Mouse (Mus musculus): ENCODE data around the gene Ces5a.
A peak's percentile ranks its signal among the peaks of the same experiment; 100 is the strongest.
"Not testable (repeated sequence)": the region's sequence is repeated elsewhere in the genome, so short reads cannot be mapped to it uniquely, and the experiment has no call there.

Gene Ces5a

DNA sequence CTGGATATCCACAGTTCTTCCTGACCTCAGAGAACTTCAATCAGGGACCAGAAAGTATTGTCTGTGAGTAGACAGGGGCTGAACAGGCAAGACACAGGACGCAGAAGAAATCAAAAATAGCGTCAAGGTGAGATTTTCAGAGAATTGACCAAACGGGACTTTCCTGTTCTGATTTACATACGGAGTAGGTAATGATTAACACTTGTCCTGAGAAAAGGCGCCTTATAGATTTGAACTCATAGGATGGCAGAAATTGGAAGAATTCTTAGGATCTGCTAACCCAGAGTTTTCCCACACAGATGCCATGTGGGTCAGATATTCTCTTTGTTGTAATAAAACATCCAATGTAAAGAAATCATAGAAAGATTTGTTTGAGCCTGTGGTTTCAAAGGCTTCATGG is at the start of gene Ces5a:
Gene Ces5a, minus strand, starts transcription at position 101 of the 400 bp plus-strand sequence.
- no peak for DNase-seq (ENCODE audit: low read depth)

- no peak for DNase-seq (ENCODE audit: low read depth)
These were observed 37.2 kb upstream of the Ces5a start for GRCm38 (mm10) chr8:93572841-93573240.

- no peak for DNase-seq (ENCODE audit: low read depth)
These were observed 36.5 kb upstream of the Ces5a start for GRCm38 (mm10) chr8:93572095-93572501.

DNA sequence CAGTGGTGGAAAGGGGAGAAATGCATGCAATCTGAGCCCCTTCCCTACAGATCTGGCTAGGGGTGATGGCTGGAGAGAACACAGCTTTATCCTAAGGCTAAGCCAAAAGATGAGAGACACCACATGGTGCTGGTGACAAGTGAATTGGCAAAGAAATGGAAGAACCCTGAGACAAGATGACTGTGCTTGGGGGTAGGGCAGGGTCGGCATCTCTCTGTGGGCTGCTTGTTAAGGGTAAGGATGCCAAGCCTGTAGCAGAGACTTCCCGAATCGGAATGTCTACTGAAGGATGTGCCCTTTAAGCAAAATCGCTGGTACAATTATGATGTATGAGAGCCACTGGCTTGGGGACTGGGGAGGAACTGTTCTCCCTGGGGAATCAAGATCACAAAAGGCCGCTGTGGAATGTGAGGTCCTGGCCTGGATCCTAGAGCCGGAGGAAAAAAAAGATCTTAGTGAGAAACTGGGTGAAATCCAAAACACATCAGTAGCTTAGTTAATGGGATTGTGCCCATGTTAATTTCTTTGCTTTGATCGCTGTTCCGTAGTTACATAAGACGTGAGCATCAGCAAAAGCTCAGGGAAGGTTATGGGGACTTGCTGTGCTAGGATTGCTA is 35.8 kb upstream of the Ces5a start:
- no peak for DNase-seq (ENCODE audit: low read depth)

- DNase-seq (ENCODE audit: low read depth): no peak
These were observed 34.5 kb upstream of the Ces5a start for GRCm38 (mm10) chr8:93570186-93570530.

DNA sequence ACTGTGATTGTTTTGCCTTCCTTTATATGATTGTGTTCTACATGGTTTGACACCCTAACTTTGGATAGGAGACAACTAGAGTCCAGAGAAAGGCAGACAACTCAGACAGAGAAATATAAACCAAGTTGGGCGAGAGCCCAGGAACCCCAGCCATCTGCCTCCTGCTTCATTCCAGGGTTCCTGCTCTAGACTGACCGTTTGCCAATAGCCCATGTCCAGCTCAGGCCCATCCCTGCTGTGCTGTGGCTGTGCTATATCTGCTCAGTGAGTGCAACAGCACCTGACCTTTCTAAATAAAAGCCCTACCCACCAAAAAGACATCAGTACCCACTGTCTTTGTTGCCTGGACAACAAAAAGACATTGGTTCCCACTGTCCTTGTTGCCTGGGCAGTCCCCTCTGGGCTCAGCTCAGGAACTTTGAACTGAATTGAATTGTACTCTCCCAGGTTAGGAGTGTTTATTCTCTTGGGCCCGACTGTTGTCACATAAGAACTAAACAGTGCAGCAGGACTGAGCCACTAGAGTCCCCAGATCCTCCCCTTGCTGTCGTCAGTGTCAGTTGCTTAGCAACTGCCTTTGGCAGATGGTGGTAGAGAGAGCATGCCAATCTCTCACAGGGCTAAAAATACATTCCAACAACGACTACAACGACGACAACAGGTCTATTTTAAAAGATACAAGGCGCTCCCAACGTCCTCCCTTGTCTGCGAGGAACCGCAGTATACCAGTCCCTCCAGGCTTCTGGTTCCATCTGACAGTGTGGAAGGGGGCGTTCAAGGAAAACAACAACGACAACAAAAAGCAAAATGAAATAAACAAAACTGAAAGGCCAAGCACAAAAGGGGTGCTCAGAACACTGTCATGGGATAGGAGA is 33.9 kb upstream of the Ces5a start:
- DNase-seq (ENCODE audit: low read depth): no peak

- no peak for DNase-seq (ENCODE audit: low read depth)
These were observed 33.0 kb upstream of the Ces5a start for GRCm38 (mm10) chr8:93568666-93569065.

- no peak for DNase-seq (ENCODE audit: low read depth)
These were observed 31.5 kb upstream of the Ces5a start for GRCm38 (mm10) chr8:93567086-93567485.

GRCm38 (mm10) chr8:93564634-93565033 is 29.0 kb upstream of the Ces5a start:
- DNase-seq (ENCODE audit: low read depth): no peak

- DNase-seq (ENCODE audit: low read depth): no peak
These were observed 27.9 kb upstream of the Ces5a start for GRCm38 (mm10) chr8:93563551-93563950.

DNA sequence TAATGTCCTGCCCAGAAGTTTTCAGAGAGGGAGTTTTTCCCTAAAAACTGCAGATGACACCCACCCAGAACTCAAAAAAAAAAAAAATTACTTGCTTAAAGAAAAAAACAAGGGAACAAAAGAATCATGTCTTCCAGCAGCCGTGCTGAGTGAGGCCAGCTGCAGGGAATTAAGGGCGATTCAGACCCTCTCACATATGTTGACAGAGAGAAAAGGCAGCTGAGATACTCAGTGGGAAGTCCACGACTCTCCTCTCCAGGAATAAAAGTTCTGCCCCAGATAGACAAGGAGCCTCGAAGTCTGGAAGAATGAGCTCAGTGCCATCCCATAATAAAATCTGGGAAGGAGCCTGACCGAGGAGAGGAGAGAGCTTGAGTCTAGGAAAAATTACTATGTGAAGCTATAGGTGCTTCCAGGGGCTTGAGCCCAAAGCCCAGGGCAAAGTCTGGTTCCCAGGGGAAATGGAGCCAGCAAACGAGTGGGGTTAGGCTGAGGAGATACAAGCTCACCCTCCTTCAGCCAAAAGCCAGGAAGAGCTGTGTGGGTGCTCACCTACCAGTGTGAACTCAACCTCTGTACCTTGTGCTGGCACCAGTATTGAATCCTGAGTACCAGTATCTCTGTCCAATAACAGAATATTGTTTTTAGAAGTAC is 27.1 kb upstream of the Ces5a start:
- no peak for DNase-seq (ENCODE audit: low read depth)

GRCm38 (mm10) chr8:93561271-93561670 is 25.6 kb upstream of the Ces5a start:
- DNase-seq (ENCODE audit: low read depth): no peak

DNA sequence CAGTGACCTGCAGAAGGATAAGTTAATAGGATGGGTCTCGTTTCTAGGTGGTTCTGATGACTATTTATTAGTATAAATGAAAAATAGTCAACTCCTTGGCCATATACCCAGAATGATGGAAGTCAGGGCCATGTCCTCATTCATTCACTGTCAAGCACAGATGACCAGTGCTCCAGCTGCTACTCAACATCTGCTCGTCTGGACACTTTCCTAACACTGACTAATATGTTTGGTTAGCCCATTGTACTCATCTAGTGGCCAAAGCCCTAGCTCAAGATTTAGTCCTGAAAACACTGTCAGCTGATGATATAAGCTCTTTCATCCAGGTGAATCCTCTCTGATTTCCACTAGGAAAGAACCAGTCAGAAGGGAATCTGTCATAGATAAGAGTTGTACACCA is 24.1 kb upstream of the Ces5a start:
- DNase-seq (ENCODE audit: low read depth): no peak

GRCm38 (mm10) chr8:93502634-93503033 is 33.0 kb downstream of the Ces5a start:
- no peak for DNase-seq (ENCODE audit: low read depth)

GRCm38 (mm10) chr8:93499437-93499836 is 36.2 kb downstream of the Ces5a start:
- no peak for DNase-seq (ENCODE audit: low read depth)

DNA sequence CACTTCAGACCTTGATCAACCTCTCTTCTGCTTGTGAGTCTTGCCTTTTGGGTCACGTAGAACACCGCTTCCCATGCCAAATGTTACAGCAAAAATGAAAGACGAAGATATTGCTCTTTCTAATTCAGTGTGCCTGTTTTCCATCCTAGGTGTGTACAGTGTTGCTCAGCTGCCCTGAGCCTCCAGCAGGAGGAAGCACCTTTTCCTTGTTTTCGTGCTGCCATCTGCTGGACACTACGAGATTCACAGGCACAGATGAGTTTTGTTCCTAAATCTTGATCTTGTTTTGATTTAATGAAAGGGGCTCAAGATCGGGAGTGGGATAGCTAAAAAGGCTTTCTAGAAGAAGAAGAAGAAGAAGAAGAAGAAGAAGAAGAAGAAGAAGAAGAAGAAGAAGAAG is 40.3 kb downstream of the Ces5a start:
- peak; percentile 6 for DNase-seq (ENCODE audit: low read depth)

GRCm38 (mm10) chr8:93488743-93489142 is 46.9 kb downstream of the Ces5a start:
- DNase-seq (ENCODE audit: low read depth): no peak

DNA sequence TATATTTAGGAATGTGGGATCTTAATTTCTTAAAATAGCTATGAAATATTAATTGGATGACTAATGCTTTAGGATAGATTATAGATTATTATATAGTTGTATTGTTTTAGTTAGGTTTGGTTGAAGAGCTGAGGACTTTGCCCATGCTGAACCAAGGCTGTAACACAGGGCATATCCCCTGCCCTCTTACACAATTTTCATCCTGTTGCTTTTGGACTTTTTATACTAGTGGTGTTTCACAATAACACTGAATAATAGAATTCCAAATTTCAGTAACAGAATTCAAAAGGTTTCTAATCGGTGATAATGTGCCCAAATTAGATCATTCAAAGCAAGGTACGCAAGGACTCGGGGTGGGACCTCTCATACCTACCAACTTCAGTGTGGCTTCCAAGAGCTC is 57.4 kb downstream of the Ces5a start:
- no peak for DNase-seq (ENCODE audit: low read depth)

GRCm38 (mm10) chr8:93469733-93470132 is 65.9 kb downstream of the Ces5a start:
- DNase-seq (ENCODE audit: low read depth): not testable (repeated sequence)

DNA sequence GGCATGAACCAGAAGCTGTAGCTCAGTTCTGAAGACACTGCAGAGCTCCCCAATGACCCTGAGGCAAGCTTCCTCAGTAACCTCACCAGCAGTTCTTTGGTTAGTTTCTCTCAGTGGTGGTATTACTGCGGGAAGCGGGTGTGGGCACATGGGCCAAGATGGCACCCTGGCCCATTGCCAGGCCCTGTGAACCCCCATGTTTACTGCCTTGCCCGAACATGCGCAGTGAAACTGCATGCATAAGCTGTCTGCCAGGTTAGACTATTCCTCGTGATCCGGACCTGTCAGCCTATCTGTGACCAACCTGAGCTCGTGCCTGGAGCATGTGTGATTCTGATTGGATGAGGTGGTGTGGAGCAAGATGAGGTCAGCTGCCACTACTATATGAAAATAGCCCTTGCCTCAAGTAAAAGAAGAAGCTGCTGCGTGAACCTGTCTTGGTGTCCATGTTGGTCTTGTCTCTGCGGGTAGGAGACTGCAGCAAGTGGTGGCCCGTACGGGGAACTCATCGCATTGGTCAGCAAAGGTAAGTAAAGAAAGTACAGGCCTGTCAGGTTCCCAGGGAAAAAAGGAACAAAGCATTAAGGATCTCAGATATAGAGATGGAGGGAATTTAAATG is 81.3 kb downstream of the Ces5a start:
- DNase-seq (ENCODE audit: low read depth): no peak

Data from c-Kit-positive CD71-negative TER-119-negative erythroid progenitor cells, embryonic 14.5 days (primary cell).